Comparison of ENCODE assay signal across 9 mouse cellular contexts in genomic region chr17:55969560-55969959, GRCm38 (mm10). TPM values are rescaled to one million over a fixed set of nuclear protein-coding genes. Genes with fewer than 3 reads are reported as not detected.
DNase-seq lines count a peak whose midpoint lies in the region; ATAC-seq and TF ChIP-seq lines count a peak whose summit lies in the region.
"Had no signal": no experiment of that assay in that cellular context is flagged by ENCODE, and none has a peak within 500 bp of the region (broad histone marks: within the 10 kb centered on the region; RNA-seq: fewer than 3 reads in every experiment).

No protein-coding gene starts in this region.

- no peak for TF ChIP-seq POLR2A in brain, embryonic 14.5 days (IDR thresholded peaks at IDR 0.05; ENCODE audit: borderline replicate concordance, extremely low read depth, insufficient read depth, insufficient read length, poor library complexity, severe bottlenecking)

- H3K4me1 ChIP-seq in hindbrain, embryonic 12.5 days = peaks cover 51% of the 10 kb centered on the region
- peaks cover 21% of the 10 kb centered on the region for H3K4me1 ChIP-seq in limb, embryonic 15.5 days

- peaks cover 51% of the 10 kb centered on the region for H3K36me3 ChIP-seq in hindbrain, embryonic 12.5 days
- peaks cover 35% of the 10 kb centered on the region for H3K36me3 ChIP-seq in limb, embryonic 15.5 days

- no peaks in the 10 kb centered on the region for H3K9me3 ChIP-seq in hindbrain, embryonic 12.5 days (replicated peaks)
- no peaks in the 10 kb centered on the region for H3K9me3 ChIP-seq in limb, embryonic 15.5 days

- no peaks in the 10 kb centered on the region for H3K27me3 ChIP-seq in hindbrain, embryonic 12.5 days
- peaks cover 12% of the 10 kb centered on the region; the same call in 1 of the 2 replicates for H3K27me3 ChIP-seq in limb, embryonic 15.5 days

- 25% methylated on average over 14 of the region's 14 CpGs for WGBS in hindbrain, embryonic 12.5 days
- WGBS in limb, embryonic 15.5 days = 36% methylated on average over 14 of the region's 14 CpGs

- peak overlapping the region; percentile 93 for H3K27ac ChIP-seq in hindbrain, embryonic 12.5 days
- no peak overlapping the region for H3K27ac ChIP-seq in limb, embryonic 15.5 days

- DNase-seq in cerebellum, postnatal 4 days (ENCODE audit: low spot score in 2 of 2) = peak; percentile 62 to 81
- DNase-seq in cerebellum, adult 8-10 months = no peak
- DNase-seq in brain, embryonic 14.5 days (ENCODE audit: low read depth) = peak; percentile 96
- DNase-seq in urinary bladder, postnatal 25 days (ENCODE audit: low spot score) = no peak
- DNase-seq in frontal cortex, postnatal 14 days (ENCODE audit: low spot score in 2 of 2) = no peak

- peak overlapping the region; percentile 80; the same call in 1 of the 2 replicates for H3K9ac ChIP-seq in hindbrain, embryonic 12.5 days
- H3K9ac ChIP-seq in limb, embryonic 15.5 days = peak overlapping the region; percentile 61; the same call in 1 of the 2 replicates

- no peak for TF ChIP-seq CTCF in brain, embryonic 14.5 days (IDR thresholded peaks at IDR 0.05; ENCODE audit: borderline replicate concordance, extremely low read depth, insufficient read depth, insufficient read length)

- H3K4me2 ChIP-seq in hindbrain, embryonic 12.5 days (replicated peaks) = peak overlapping the region; percentile 77
- peak overlapping the region; percentile 88 for H3K4me2 ChIP-seq in limb, embryonic 15.5 days

- peak overlapping the region; percentile 59 for H3K4me3 ChIP-seq in hindbrain, embryonic 12.5 days
- peak overlapping the region; percentile 53 for H3K4me3 ChIP-seq in limb, embryonic 15.5 days

- peak; percentile 79 for ATAC-seq in hindbrain, embryonic 12.5 days (ENCODE audit: low FRiP score)
- no peak for ATAC-seq in limb, embryonic 15.5 days (ENCODE audit: insufficient number of reproducible peaks, low FRiP score, low TSS enrichment, low read depth)
- no peak for ATAC-seq in erythroid progenitor cell, adult 5-6 weeks (replicated peaks; ENCODE audit: low FRiP score, poor library complexity, severe bottlenecking)

RNA-seq across cellular contexts. Expression of gene Shd, which starts 0.7 kb away (rescaled TPM):
- polyA plus RNA-seq in brain, embryonic 14.5 days (2012; rRNA removed) = 207 and 264 TPM in 2 replicates
- 133 and 135 TPM in 2 replicates for polyA plus RNA-seq in hindbrain, embryonic 12.5 days (2016; fragmentation: Nextera tagmentation; extraction: Ambion mirVana)
- polyA plus RNA-seq in limb, embryonic 15.5 days (2015; fragmentation: Nextera tagmentation; extraction: Ambion mirVana) = 19.9 and 21.4 TPM in 2 replicates
- not detected in 2 replicates for total RNA-seq in erythroid progenitor cell, adult 5-6 weeks (2015; ENCODE audit: low replicate concordance)
- not detected in 2 replicates for total RNA-seq in erythroid progenitor cell, adult 5-6 weeks (2017; ENCODE audit: low replicate concordance)
- polyA plus RNA-seq: C2C12 had no signal

RNA-seq across cellular contexts. Expression of gene Yju2, which starts 10.7 kb away (rescaled TPM):
- polyA plus RNA-seq in brain, embryonic 14.5 days (2012; rRNA removed) = 12.8 and 15.4 TPM in 2 replicates
- polyA plus RNA-seq in hindbrain, embryonic 12.5 days (2016; fragmentation: Nextera tagmentation; extraction: Ambion mirVana) = 24.1 and 26.7 TPM in 2 replicates
- 21.7 and 22.1 TPM in 2 replicates for polyA plus RNA-seq in limb, embryonic 15.5 days (2015; fragmentation: Nextera tagmentation; extraction: Ambion mirVana)
- 3.8 and 5.4 TPM in 2 replicates for total RNA-seq in erythroid progenitor cell, adult 5-6 weeks (2015; ENCODE audit: low replicate concordance)
- total RNA-seq in erythroid progenitor cell, adult 5-6 weeks (2017; ENCODE audit: low replicate concordance) = 1.7 and 5.4 TPM in 2 replicates

RNA-seq across cellular contexts. Expression of gene Fsd1, which starts 16.7 kb away (rescaled TPM):
- 130 and 155 TPM in 2 replicates for polyA plus RNA-seq in brain, embryonic 14.5 days (2012; rRNA removed)
- 96.4 and 103 TPM in 2 replicates for polyA plus RNA-seq in hindbrain, embryonic 12.5 days (2016; fragmentation: Nextera tagmentation; extraction: Ambion mirVana)
- 12.6 and 18.3 TPM in 2 replicates for polyA plus RNA-seq in limb, embryonic 15.5 days (2015; fragmentation: Nextera tagmentation; extraction: Ambion mirVana)
- not detected in 2 replicates for total RNA-seq in erythroid progenitor cell, adult 5-6 weeks (2015; ENCODE audit: low replicate concordance)
- not detected in 2 replicates for total RNA-seq in erythroid progenitor cell, adult 5-6 weeks (2017; ENCODE audit: low replicate concordance)

RNA-seq across cellular contexts. Expression of gene Ebi3, which starts 17.1 kb away (rescaled TPM):
- 3.7 and 3.8 TPM in 2 replicates for polyA plus RNA-seq in brain, embryonic 14.5 days (2012; rRNA removed)
- polyA plus RNA-seq in hindbrain, embryonic 12.5 days (2016; fragmentation: Nextera tagmentation; extraction: Ambion mirVana) = 2.6 and 4.4 TPM in 2 replicates
- 3.3 and 3.8 TPM in 2 replicates for polyA plus RNA-seq in limb, embryonic 15.5 days (2015; fragmentation: Nextera tagmentation; extraction: Ambion mirVana)
- 5.4 and 6.8 TPM in 2 replicates for total RNA-seq in erythroid progenitor cell, adult 5-6 weeks (2015; ENCODE audit: low replicate concordance)
- 4.0 and 16.4 TPM in 2 replicates for total RNA-seq in erythroid progenitor cell, adult 5-6 weeks (2017; ENCODE audit: low replicate concordance)
- polyA plus RNA-seq: C2C12 had no signal

RNA-seq across cellular contexts. Expression of gene Zfp119b, which starts 20.3 kb away (rescaled TPM):
- 2.6 and 3.4 TPM in 2 replicates for polyA plus RNA-seq in brain, embryonic 14.5 days (2012; rRNA removed)
- 6.2 and 6.3 TPM in 2 replicates for polyA plus RNA-seq in hindbrain, embryonic 12.5 days (2016; fragmentation: Nextera tagmentation; extraction: Ambion mirVana)
- polyA plus RNA-seq in limb, embryonic 15.5 days (2015; fragmentation: Nextera tagmentation; extraction: Ambion mirVana) = 6.9 and 9.1 TPM in 2 replicates
- total RNA-seq in erythroid progenitor cell, adult 5-6 weeks (2015; ENCODE audit: low replicate concordance) = 1.4 TPM in 1 of 2 replicates, not detected in the other
- 1.2 and 6.4 TPM in 2 replicates for total RNA-seq in erythroid progenitor cell, adult 5-6 weeks (2017; ENCODE audit: low replicate concordance)

Comparison
In these comparisons a context has a peak if more than half of its experiments do, and no peak if none do; other contexts are left out.
1. DNase-seq: peak in cerebellum, postnatal 4 days (2 of 2) and brain, embryonic 14.5 days (single experiment); none in cerebellum, adult 8-10 months (single experiment), urinary bladder, postnatal 25 days (single experiment) and frontal cortex, postnatal 14 days (0 of 2).